Mouse (Mus musculus): Measurements from ENCODE around the gene Gm10401.

Gm10401 gene

DNA sequence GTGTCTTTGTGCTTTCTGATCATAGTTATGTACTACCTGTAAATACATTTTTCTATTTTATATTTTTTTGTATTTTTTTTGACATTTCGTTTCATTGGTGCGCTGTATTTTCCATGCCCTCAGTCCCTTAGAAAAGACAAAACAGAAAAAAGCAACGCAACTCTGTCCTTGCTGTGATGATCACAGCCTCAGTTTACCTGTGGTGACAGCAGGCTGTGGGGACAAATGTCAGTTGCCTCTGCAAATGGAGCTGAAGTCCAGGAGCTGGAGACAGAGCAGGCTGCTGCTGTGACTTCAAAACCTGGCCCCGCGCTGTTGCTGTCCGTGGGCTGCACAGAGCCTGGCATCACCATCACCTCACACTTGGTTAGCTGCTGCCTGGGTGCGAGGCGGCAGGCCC, at the start of gene Gm10401:
Gene Gm10401, minus strand, starts transcription at position 101 of the 400 bp plus-strand sequence.
- no peak for DNase-seq (ENCODE audit: low read depth in 2 of 2, low spot score in 2 of 2)

GRCm38 (mm10) chr5:115147388-115147787, 49.3 kb upstream of the Gm10401 start:
- DNase-seq (ENCODE audit: low read depth in 2 of 2, low spot score in 2 of 2), result no peak

GRCm38 (mm10) chr5:115146747-115147130, 48.6 kb upstream of the Gm10401 start:
- DNase-seq (ENCODE audit: low read depth in 2 of 2, low spot score in 2 of 2), result no peak

DNA sequence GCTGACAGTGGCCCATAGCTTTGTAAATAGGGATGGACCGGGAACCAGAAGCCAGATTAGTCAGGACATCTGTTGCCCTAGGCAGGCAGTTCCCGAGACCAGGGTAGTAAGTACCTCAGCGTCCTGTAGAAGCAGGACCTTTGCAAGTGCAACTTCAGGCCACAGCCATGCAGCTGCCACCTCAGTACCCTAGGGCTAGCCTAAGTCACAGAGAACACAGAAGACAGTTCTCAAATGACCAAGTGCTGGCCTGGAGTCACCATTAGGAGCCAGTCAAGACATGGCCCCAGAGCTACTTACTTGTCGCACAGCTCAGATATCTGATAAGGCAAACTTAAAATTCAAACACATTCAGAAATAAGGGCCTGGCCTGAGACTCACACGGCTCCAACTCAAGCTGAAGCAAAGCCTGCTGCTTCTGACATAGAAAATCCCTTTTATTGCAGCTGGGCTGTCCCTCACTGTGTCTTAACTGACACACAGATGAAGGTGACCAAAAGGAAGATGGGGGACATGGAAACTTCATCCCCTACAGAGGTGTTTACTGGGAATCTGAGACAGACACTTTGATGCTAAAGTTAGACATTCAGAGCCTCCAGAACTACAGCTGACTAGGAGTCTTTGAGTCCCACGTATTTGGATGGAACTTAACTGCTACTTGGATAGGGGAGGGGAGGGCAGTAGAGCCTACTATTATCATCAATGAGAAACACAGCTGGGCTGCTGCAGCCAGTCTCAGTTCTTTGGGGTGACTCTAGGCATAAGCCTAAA, 48.1 kb upstream of the Gm10401 start:
- DNase-seq (ENCODE audit: low read depth in 2 of 2, low spot score in 2 of 2), result no peak

GRCm38 (mm10) chr5:115145253-115145968, 47.3 kb upstream of the Gm10401 start:
- DNase-seq (ENCODE audit: low read depth in 2 of 2, low spot score in 2 of 2), result no peak

- no peak for DNase-seq (ENCODE audit: low read depth in 2 of 2, low spot score in 2 of 2)
Observed at GRCm38 (mm10) chr5:115144471-115144870, 46.4 kb upstream of the Gm10401 start.

DNA sequence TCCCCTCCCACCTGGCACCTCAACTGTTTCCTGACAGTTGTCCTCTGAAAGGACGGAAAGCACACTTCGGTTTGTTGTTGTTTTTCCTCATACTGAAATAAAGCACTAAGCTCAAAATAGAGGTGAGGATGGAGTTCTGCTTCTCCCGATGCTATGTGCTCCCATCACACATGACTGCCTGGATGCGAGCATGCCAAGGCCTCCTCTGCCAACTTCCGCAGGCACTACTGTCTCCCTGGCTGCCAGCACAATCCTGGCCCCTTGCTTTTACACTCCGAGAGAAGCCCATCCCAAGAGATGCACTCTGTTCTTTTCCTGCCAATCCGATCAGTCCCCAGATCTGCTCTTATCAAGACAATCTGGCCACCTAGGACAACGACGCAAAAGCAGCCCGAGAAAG, 45.5 kb upstream of the Gm10401 start:
- no peak for DNase-seq (ENCODE audit: low read depth in 2 of 2, low spot score in 2 of 2)

- DNase-seq (ENCODE audit: low read depth in 2 of 2, low spot score in 2 of 2), result no peak
Observed at GRCm38 (mm10) chr5:115142166-115142697, 44.1 kb upstream of the Gm10401 start.

DNA sequence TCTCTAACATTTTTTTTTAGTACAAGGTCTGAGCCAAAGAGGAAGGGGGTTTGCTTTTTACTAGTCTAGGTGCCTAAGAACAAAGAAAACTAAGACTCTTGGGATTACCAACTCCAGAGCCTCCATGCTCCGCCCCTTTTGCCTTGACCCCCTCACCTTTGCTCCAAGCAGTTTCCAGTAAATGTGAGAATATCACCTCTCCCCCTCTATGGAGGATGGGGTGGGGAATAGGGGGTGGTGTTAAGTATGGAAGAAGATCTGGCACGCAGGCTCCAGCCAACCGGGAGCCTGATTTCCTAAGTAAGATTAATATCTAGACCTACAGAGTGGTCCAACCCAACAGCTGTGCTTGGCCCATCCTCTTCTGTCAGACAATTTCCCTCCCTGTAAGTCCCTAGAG, 42.6 kb upstream of the Gm10401 start:
- DNase-seq (ENCODE audit: low read depth in 2 of 2, low spot score in 2 of 2), result no peak

DNA sequence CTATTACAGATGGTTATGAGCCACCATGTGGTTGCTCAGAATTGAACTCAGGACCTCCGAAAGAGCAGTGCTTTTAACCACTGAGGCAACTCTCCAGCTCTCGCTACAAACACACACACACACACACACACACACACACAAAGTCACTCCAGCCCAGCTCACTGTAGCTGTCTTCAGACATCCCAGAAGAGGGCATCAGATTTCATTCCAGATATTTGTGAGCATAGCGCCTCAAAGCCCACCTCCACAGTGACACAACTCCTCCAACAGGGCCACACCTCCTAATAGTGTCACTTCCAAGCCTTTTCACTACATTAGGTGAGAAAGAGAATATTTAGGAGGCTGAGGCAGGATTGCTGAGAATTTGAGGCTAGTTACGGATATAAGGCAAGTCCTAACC, 41.0 kb upstream of the Gm10401 start:
- DNase-seq (ENCODE audit: low read depth in 2 of 2, low spot score in 2 of 2), result no peak

GRCm38 (mm10) chr5:115134234-115135165, 36.4 kb upstream of the Gm10401 start, which contains the start of gene Unc119b:
TSS of gene Unc119b (minus strand) at chr5:115134975.
- DNase-seq (ENCODE audit: low read depth in 2 of 2, low spot score in 2 of 2), result peak; percentile 83 to 92

- DNase-seq (ENCODE audit: low read depth in 2 of 2, low spot score in 2 of 2), result no peak
Observed at GRCm38 (mm10) chr5:115133358-115134066, 35.4 kb upstream of the Gm10401 start.

DNA sequence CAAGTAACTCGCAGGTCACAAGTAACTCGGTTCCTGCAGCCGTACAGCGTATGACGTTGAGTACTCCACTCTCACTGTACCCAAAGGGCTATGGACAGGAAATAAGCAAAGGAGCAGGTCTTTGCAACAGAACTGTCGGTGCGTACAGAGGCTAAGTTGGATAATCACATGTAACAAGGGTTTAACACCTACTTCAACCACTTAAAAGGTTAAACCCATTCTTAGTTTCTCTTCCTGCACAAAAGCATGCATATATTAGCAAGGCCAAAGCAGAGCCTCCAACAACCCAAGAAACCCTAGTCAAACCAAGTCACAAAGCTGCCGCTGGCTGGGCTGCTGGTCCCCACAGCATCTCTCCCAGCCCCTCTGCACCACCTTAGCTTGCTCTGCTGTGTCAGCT, 34.4 kb upstream of the Gm10401 start:
- DNase-seq (ENCODE audit: low read depth in 2 of 2, low spot score in 2 of 2), result no peak

DNA sequence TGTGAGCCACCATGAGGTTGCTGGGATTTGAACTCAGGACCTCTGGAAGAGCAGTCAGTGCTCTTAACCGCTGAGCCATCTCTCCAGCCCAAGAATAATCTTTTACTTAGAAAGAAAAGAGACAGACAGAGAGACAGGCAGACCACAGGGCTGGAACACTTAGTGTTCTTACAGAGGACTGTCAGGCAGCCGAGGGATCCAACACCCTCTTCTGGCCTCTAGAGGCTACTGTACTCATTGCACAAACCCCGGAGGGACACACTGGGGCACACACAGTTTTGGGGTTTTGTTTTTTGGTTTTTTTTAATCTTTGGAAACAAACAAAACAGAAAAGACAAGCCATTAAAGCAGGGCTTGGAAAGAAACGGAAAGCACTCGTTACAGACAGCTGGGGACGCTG, 31.2 kb upstream of the Gm10401 start:
- DNase-seq (ENCODE audit: low read depth in 2 of 2, low spot score in 2 of 2), result no peak

DNA sequence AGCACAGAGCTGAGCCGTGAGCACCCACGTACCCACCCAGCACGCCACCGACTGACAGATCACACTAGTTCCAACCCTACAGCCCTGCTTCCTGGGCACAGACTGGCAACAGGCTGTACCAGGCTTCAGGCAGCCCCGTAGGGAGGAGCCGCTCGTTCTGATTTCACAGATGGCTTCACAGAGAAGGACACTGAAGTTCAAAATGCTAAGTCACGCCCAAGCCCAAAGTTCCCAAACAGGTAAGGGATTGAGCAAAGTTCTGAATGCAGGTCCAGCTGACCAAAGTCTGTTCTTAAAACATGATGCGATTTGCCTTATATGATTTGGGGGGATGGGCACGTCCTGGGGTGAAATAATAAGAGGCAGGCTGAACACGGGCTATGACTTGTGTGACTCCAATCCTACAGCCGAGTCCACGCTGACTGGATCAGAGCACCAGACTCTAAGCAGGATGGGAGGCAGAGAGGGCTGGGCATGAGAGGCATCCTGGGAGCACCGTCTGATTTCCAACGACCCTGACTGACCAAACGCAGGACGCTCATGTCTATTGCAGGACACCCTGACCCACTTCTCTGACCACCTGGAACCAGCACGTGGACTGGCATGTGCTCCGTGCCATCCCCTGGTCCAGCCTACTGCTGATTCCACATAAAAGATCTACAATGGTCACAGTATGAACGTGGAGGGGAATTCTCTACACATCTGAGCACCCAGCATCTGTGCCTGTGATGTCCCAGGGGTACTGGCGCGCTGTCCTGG, 29.5 kb upstream of the Gm10401 start:
- no peak for DNase-seq (ENCODE audit: low read depth in 2 of 2, low spot score in 2 of 2)

- DNase-seq (ENCODE audit: low read depth in 2 of 2, low spot score in 2 of 2), result peak in 1 of 2 experiments; percentile 19
Observed at GRCm38 (mm10) chr5:115126578-115127312, 28.6 kb upstream of the Gm10401 start.

DNA sequence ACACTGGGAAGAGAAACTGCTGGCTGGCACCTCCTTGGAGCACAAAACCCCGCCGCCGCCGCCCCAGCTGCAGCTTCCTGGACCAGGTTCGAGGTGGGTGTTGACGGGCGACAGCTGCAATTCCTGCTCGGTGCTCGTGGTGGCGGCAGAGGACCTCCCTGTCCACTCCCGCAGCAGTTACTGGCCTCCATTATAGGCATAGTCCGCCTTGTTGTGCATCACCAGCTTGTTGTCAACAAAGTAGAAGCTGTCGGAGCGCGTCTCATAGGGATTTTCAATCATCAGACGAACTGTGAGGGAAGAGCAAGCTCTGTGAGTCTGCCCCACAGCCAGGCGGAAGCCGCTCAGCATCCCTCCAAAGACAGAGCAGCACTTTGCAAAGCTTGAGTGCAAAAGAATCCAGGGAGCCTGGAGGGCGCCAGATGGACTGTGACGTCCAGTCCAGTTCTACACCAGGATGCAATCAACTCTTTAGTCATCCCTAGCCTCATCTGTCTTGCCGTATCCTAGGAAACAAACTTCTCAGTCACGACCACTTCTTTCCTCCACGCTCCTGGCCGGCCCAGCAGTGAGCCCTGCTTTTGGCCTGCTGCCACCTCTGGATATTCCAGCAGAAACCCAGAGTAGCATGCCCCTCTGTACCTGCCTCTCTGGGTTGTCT, 27.2 kb upstream of the Gm10401 start:
- DNase-seq (ENCODE audit: low read depth in 2 of 2, low spot score in 2 of 2), result peak; percentile 76 to 83

- DNase-seq (ENCODE audit: low read depth in 2 of 2, low spot score in 2 of 2), result no peak
Observed at GRCm38 (mm10) chr5:115124690-115125089, 26.6 kb upstream of the Gm10401 start.

DNA sequence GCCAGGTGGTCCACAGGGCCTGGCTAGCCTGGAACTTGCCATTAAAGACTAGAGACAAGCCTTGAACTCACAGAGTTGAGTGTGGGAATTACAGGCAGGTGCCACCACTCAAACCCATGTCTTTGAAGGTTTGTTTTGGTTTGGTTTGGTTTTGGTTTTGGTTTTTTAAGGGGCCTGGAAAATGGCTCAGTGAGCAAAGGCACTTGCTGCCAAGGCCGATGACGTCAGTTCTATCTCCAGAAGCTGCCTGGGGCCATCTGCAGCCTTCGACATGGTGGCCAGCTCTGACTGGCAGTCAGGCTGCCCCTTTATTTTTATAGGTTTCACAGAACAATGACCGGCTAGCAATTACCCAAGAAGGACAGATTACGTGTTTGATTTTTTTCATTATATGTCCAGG, 22.9 kb upstream of the Gm10401 start:
- DNase-seq (ENCODE audit: low read depth in 2 of 2, low spot score in 2 of 2), result no peak

Measured in CD8-positive naive resting alpha-beta T cell, adult 2 months (primary cell).